Mouse (Mus musculus): Measurements from ENCODE around the gene Cenpp.

DNA sequence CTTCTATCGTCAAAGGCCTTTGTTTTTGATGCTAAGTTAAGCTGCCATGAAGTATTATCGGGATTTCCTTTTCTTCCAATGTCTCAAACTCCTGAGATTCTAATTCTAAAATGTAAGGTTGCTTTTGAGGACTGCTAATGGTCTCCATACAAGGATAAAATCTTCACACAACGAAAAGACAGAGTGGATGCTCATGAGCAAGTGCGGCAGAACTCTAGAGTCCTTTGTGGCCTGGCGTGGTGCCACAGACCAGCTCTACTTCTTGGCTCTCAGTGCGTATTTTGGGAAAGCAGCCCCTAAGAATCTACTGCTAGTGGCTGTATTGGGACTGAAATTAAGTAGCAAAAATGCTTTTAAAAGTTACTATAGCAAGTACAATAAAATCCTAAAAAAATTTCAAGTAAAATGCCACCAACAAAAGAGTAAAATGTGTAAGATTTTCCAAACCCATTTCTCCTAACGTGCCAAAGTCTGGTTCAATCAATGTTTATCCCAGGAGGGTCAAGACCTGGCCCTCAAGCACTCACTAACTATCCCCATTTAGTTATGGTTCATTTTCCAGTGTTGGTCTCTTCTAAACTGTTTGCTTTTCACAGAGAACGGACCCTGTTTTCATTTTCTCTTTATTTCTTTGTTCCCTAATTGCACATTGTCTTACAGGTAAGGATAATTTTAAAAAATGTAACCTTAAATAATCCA is 68.1 kb downstream of the Cenpp start:
- TF ChIP-seq POLR2A (IDR thresholded peaks at IDR 0.05; ENCODE audit: control insufficient read depth, low read depth, low read length) (no peak), CTCF (IDR thresholded peaks at IDR 0.05; ENCODE audit: control insufficient read depth, insufficient read depth, insufficient replicate concordance, low read depth, low read length) (no peak)
